Mouse (Mus musculus) gastrocnemius, postnatal 25 days (tissue): Measurements from ENCODE around the gene Tmem110. TPM values are rescaled to one million over a fixed set of nuclear protein-coding genes. Genes with fewer than 3 reads are reported as not detected.

Source experiments
- DNase-seq: peaks from one replicate; pipeline ENCODE4 v3.0.0; 2022
- total RNA-seq, 2 experiments: library from RNA; stranded (reverse); gene quantifications; 1 replicate in 1 of 2; 2 replicates in 1 of 2; pipeline ENCODE4 v1.2.3; 2021

The Tmem110 gene
- total RNA-seq, 2 experiments from 2014 or later = 6.3 TPM

- DNase-seq = no peak
Measured at GRCm38 (mm10) chr14:30862368-30862767, 37.0 kb downstream of the Tmem110 start.

GRCm38 (mm10) chr14:30865311-30865710 is 39.9 kb downstream of the Tmem110 start:
- no peak for DNase-seq

GRCm38 (mm10) chr14:30867042-30867441 is 41.7 kb downstream of the Tmem110 start:
- peak; percentile 70 for DNase-seq

GRCm38 (mm10) chr14:30868826-30869225 is 43.4 kb downstream of the Tmem110 start:
- no peak for DNase-seq

- DNase-seq = peak; percentile 76
Measured at GRCm38 (mm10) chr14:30869391-30869801, 44.0 kb downstream of the Tmem110 start.

- DNase-seq = peak; percentile 39
Measured at GRCm38 (mm10) chr14:30870206-30871147, 45.1 kb downstream of the Tmem110 start.

- no peak for DNase-seq
Measured at GRCm38 (mm10) chr14:30874095-30874700, 48.8 kb downstream of the Tmem110 start.

- DNase-seq = no peak
Measured at GRCm38 (mm10) chr14:30875130-30875865, 49.9 kb downstream of the Tmem110 start.

GRCm38 (mm10) chr14:30875955-30876354 is 50.6 kb downstream of the Tmem110 start:
- DNase-seq = no peak

GRCm38 (mm10) chr14:30876451-30876850 is 51.1 kb downstream of the Tmem110 start:
- DNase-seq = no peak

GRCm38 (mm10) chr14:30877827-30878226 is 52.4 kb downstream of the Tmem110 start:
- DNase-seq = no peak

- DNase-seq = peak; percentile 76
Measured at GRCm38 (mm10) chr14:30878958-30879571, 53.7 kb downstream of the Tmem110 start, which contains the start of gene Mustn1. TSS of gene Mustn1 (plus strand) at chr14:30879200.

GRCm38 (mm10) chr14:30879794-30880193 is 54.4 kb downstream of the Tmem110 start:
- peak; percentile 66 for DNase-seq

- peak; percentile 28 for DNase-seq
Measured at GRCm38 (mm10) chr14:30880251-30880650, 54.9 kb downstream of the Tmem110 start.

- peak; percentile 47 for DNase-seq
Measured at GRCm38 (mm10) chr14:30880811-30881717, 55.7 kb downstream of the Tmem110 start.

- peak; percentile 24 for DNase-seq
Measured at GRCm38 (mm10) chr14:30881718-30882108, 56.3 kb downstream of the Tmem110 start.

- no peak for DNase-seq
Measured at GRCm38 (mm10) chr14:30885298-30885697, 59.9 kb downstream of the Tmem110 start.

GRCm38 (mm10) chr14:30886204-30886603 is 60.8 kb downstream of the Tmem110 start, which contains the start of gene Itih4:
TSS of gene Itih4 (plus strand) at chr14:30886476.
- DNase-seq = no peak

GRCm38 (mm10) chr14:30888271-30888732 is 62.9 kb downstream of the Tmem110 start:
- peak; percentile 55 for DNase-seq

- DNase-seq = no peak
Measured at GRCm38 (mm10) chr14:30899972-30900371, 74.6 kb downstream of the Tmem110 start.

- DNase-seq = no peak
Measured at GRCm38 (mm10) chr14:30902628-30903027, 77.2 kb downstream of the Tmem110 start.
